Mouse (Mus musculus): Measurements from ENCODE around the gene Ces2b. TPM values are rescaled to one million over a fixed set of nuclear protein-coding genes. Genes with fewer than 3 reads are reported as not detected.

Ces2b gene
- polyA plus RNA-seq (2015; fragmentation: Nextera tagmentation; extraction: Ambion mirVana) = 0.36 and 0.48 TPM in 2 replicates

- Histone ChIP-seq H3K4me2 (ENCODE audit: low read length) (no peak within 1 kb of the TSS), H3K27ac (ENCODE audit: low read length) (no peak within 1 kb of the TSS), H3K36me3 (ENCODE audit: control insufficient read depth, insufficient read depth, low read length) (no peaks in the 10 kb centered on the region), H3K4me1 (ENCODE audit: control insufficient read depth, insufficient read depth, low read length) (no peaks in the 10 kb centered on the region), H3K9ac (ENCODE audit: low read depth, low read length) (no peak within 1 kb of the TSS), H3K27me3 (ENCODE audit: control insufficient read depth, insufficient read depth, low read depth, low read length) (no peaks in the 10 kb centered on the region), H3K4me3 (ENCODE audit: low read depth, low read length) (no peak within 1 kb of the TSS), H3K9me3 (replicated peaks; ENCODE audit: control insufficient read depth, low read length, poor library complexity, severe bottlenecking) (no peaks in the 10 kb centered on the region)
- no peak for ATAC-seq
- 78% methylated on average over 5 of the region's 5 CpGs for WGBS
Observed at GRCm38 (mm10) chr8:104831440-104831839, at the start of gene Ces2b. TSS of gene Ces2b (plus strand) at chr8:104831572.

- ATAC-seq = no peak
- no peaks in the 10 kb centered on the region for H3K4me1 ChIP-seq (ENCODE audit: control insufficient read depth, insufficient read depth, low read length)
- no peak overlapping the region for H3K4me2 ChIP-seq (ENCODE audit: low read length)
Observed at GRCm38 (mm10) chr8:104787049-104787448, 44.3 kb upstream of the Ces2b start.

GRCm38 (mm10) chr8:104788929-104789328, 42.4 kb upstream of the Ces2b start:
- no peak overlapping the region for H3K4me2 ChIP-seq (ENCODE audit: low read length)
- no peak for ATAC-seq
- 82% methylated on average over 2 of the region's 2 CpGs for WGBS
- H3K36me3 ChIP-seq (ENCODE audit: control insufficient read depth, insufficient read depth, low read length) = no peaks in the 10 kb centered on the region
- no peaks in the 10 kb centered on the region for H3K9me3 ChIP-seq (replicated peaks; ENCODE audit: control insufficient read depth, low read length, poor library complexity, severe bottlenecking)
- no peaks in the 10 kb centered on the region for H3K27me3 ChIP-seq (ENCODE audit: control insufficient read depth, insufficient read depth, low read depth, low read length)
- H3K9ac ChIP-seq (ENCODE audit: low read depth, low read length) = no peak overlapping the region
- H3K27ac ChIP-seq (ENCODE audit: low read length) = no peak overlapping the region
- H3K4me3 ChIP-seq (ENCODE audit: low read depth, low read length) = no peak overlapping the region
- no peaks in the 10 kb centered on the region for H3K4me1 ChIP-seq (ENCODE audit: control insufficient read depth, insufficient read depth, low read length)

More at GRCm38 (mm10) chr8:104787049-104787448, 44.3 kb upstream of the Ces2b start:
- no peak overlapping the region for H3K9ac ChIP-seq (ENCODE audit: low read depth, low read length)
- H3K36me3 ChIP-seq (ENCODE audit: control insufficient read depth, insufficient read depth, low read length) = no peaks in the 10 kb centered on the region
- H3K27me3 ChIP-seq (ENCODE audit: control insufficient read depth, insufficient read depth, low read depth, low read length) = no peaks in the 10 kb centered on the region
- no peak overlapping the region for H3K27ac ChIP-seq (ENCODE audit: low read length)
- 61% methylated on average over 1 of the region's 1 CpGs for WGBS
- no peaks in the 10 kb centered on the region for H3K9me3 ChIP-seq (replicated peaks; ENCODE audit: control insufficient read depth, low read length, poor library complexity, severe bottlenecking)
- H3K4me3 ChIP-seq (ENCODE audit: low read depth, low read length) = no peak overlapping the region

GRCm38 (mm10) chr8:104789886-104790680, 41.3 kb upstream of the Ces2b start:
- Histone ChIP-seq H3K4me2 (ENCODE audit: low read length) (no peak overlapping the region), H3K27me3 (ENCODE audit: control insufficient read depth, insufficient read depth, low read depth, low read length) (no peaks in the 10 kb centered on the region), H3K4me3 (ENCODE audit: low read depth, low read length) (no peak overlapping the region), H3K36me3 (ENCODE audit: control insufficient read depth, insufficient read depth, low read length) (no peaks in the 10 kb centered on the region), H3K4me1 (ENCODE audit: control insufficient read depth, insufficient read depth, low read length) (no peaks in the 10 kb centered on the region), H3K27ac (ENCODE audit: low read length) (no peak overlapping the region), H3K9ac (ENCODE audit: low read depth, low read length) (no peak overlapping the region), H3K9me3 (replicated peaks; ENCODE audit: control insufficient read depth, low read length, poor library complexity, severe bottlenecking) (no peaks in the 10 kb centered on the region)
- WGBS = 66% methylated on average over 3 of the region's 3 CpGs
- no peak for ATAC-seq

- Histone ChIP-seq H3K9ac (ENCODE audit: low read depth, low read length) (no peak overlapping the region), H3K9me3 (replicated peaks; ENCODE audit: control insufficient read depth, low read length, poor library complexity, severe bottlenecking) (no peaks in the 10 kb centered on the region), H3K36me3 (ENCODE audit: control insufficient read depth, insufficient read depth, low read length) (no peaks in the 10 kb centered on the region), H3K27ac (ENCODE audit: low read length) (no peak overlapping the region), H3K4me3 (ENCODE audit: low read depth, low read length) (no peak overlapping the region), H3K27me3 (ENCODE audit: control insufficient read depth, insufficient read depth, low read depth, low read length) (no peaks in the 10 kb centered on the region), H3K4me1 (ENCODE audit: control insufficient read depth, insufficient read depth, low read length) (no peaks in the 10 kb centered on the region), H3K4me2 (ENCODE audit: low read length) (no peak overlapping the region)
- ATAC-seq = no peak
- WGBS = 85% methylated on average over 1 of the region's 1 CpGs
Observed at GRCm38 (mm10) chr8:104799385-104799784, 32.0 kb upstream of the Ces2b start.

GRCm38 (mm10) chr8:104806127-104806526, 25.2 kb upstream of the Ces2b start:
- no peak overlapping the region for H3K9ac ChIP-seq (ENCODE audit: low read depth, low read length)
- H3K36me3 ChIP-seq (ENCODE audit: control insufficient read depth, insufficient read depth, low read length) = no peaks in the 10 kb centered on the region
- WGBS = 6% methylated on average over 2 of the region's 2 CpGs
- ATAC-seq = no peak
- no peaks in the 10 kb centered on the region for H3K27me3 ChIP-seq (ENCODE audit: control insufficient read depth, insufficient read depth, low read depth, low read length)
- H3K27ac ChIP-seq (ENCODE audit: low read length) = no peak overlapping the region
- no peak overlapping the region for H3K4me3 ChIP-seq (ENCODE audit: low read depth, low read length)
- no peaks in the 10 kb centered on the region for H3K9me3 ChIP-seq (replicated peaks; ENCODE audit: control insufficient read depth, low read length, poor library complexity, severe bottlenecking)
- H3K4me2 ChIP-seq (ENCODE audit: low read length) = no peak overlapping the region
- H3K4me1 ChIP-seq (ENCODE audit: control insufficient read depth, insufficient read depth, low read length) = no peaks in the 10 kb centered on the region

- WGBS = 86% methylated on average over 7 of the region's 7 CpGs
- no peaks in the 10 kb centered on the region for H3K36me3 ChIP-seq (ENCODE audit: control insufficient read depth, insufficient read depth, low read length)
- no peak overlapping the region for H3K4me3 ChIP-seq (ENCODE audit: low read depth, low read length)
- H3K27ac ChIP-seq (ENCODE audit: low read length) = no peak overlapping the region
- no peak overlapping the region for H3K4me2 ChIP-seq (ENCODE audit: low read length)
- no peak for ATAC-seq
- H3K9ac ChIP-seq (ENCODE audit: low read depth, low read length) = no peak overlapping the region
- H3K9me3 ChIP-seq (replicated peaks; ENCODE audit: control insufficient read depth, low read length, poor library complexity, severe bottlenecking) = no peaks in the 10 kb centered on the region
- H3K27me3 ChIP-seq (ENCODE audit: control insufficient read depth, insufficient read depth, low read depth, low read length) = no peaks in the 10 kb centered on the region
- no peaks in the 10 kb centered on the region for H3K4me1 ChIP-seq (ENCODE audit: control insufficient read depth, insufficient read depth, low read length)
Observed at GRCm38 (mm10) chr8:104808542-104809413, 22.6 kb upstream of the Ces2b start.

- H3K9ac ChIP-seq (ENCODE audit: low read depth, low read length) = no peak overlapping the region
- no peak overlapping the region for H3K4me2 ChIP-seq (ENCODE audit: low read length)
- no peaks in the 10 kb centered on the region for H3K4me1 ChIP-seq (ENCODE audit: control insufficient read depth, insufficient read depth, low read length)
- 89% methylated on average over 3 of the region's 3 CpGs for WGBS
- H3K9me3 ChIP-seq (replicated peaks; ENCODE audit: control insufficient read depth, low read length, poor library complexity, severe bottlenecking) = no peaks in the 10 kb centered on the region
- no peak for ATAC-seq
- H3K36me3 ChIP-seq (ENCODE audit: control insufficient read depth, insufficient read depth, low read length) = no peaks in the 10 kb centered on the region
- no peak overlapping the region for H3K4me3 ChIP-seq (ENCODE audit: low read depth, low read length)
- H3K27me3 ChIP-seq (ENCODE audit: control insufficient read depth, insufficient read depth, low read depth, low read length) = no peaks in the 10 kb centered on the region
- H3K27ac ChIP-seq (ENCODE audit: low read length) = no peak overlapping the region
Observed at GRCm38 (mm10) chr8:104809436-104809835, 21.9 kb upstream of the Ces2b start.

- 95% methylated on average over 1 of the region's 1 CpGs for whole genome bisulfite sequencing
- H3K9me3 ChIP-seq (replicated peaks; ENCODE audit: control insufficient read depth, low read length, poor library complexity, severe bottlenecking) = no peaks in the 10 kb centered on the region
- no peak for ATAC-seq
Observed at GRCm38 (mm10) chr8:104826912-104827311, 4.5 kb upstream of the Ces2b start.

More at GRCm38 (mm10) chr8:104826912-104827311, 4.5 kb upstream of the Ces2b start:
- H3K27ac ChIP-seq (ENCODE audit: low read length) = no peak overlapping the region
- no peak overlapping the region for H3K4me3 ChIP-seq (ENCODE audit: low read depth, low read length)
- H3K36me3 ChIP-seq (ENCODE audit: control insufficient read depth, insufficient read depth, low read length) = no peaks in the 10 kb centered on the region
- no peaks in the 10 kb centered on the region for H3K4me1 ChIP-seq (ENCODE audit: control insufficient read depth, insufficient read depth, low read length)
- no peak overlapping the region for H3K9ac ChIP-seq (ENCODE audit: low read depth, low read length)
- H3K27me3 ChIP-seq (ENCODE audit: control insufficient read depth, insufficient read depth, low read depth, low read length) = no peaks in the 10 kb centered on the region
- H3K4me2 ChIP-seq (ENCODE audit: low read length) = no peak overlapping the region

All from midbrain, embryonic 16.5 days (tissue).